ENCODE assay signal across 8 mouse cellular contexts in genomic region chr2:76406151-76406936, GRCm38 (mm10). TPM values are rescaled to one million over a fixed set of nuclear protein-coding genes. Genes with fewer than 3 reads are reported as not detected.
DNase-seq lines count a peak whose midpoint lies in the region; ATAC-seq lines count a peak whose summit lies in the region.

TSS of gene Osbpl6 (plus strand) at chr2:76406508.

- DNase-seq in layer of hippocampus, adult 11-12 months (ENCODE audit: low spot score) = peak; percentile 61
- no peak for DNase-seq in layer of hippocampus, adult 9-10 months (ENCODE audit: low spot score)
- DNase-seq in embryonic facial prominence, embryonic 11.5 days (ENCODE audit: low spot score) = peak; percentile 86
- DNase-seq in heart, adult 18-20 months = peak; percentile 72 to 78
- DNase-seq in kidney, adult 18-20 months = peak; percentile 85
- DNase-seq in limb, embryonic 11.5 days (ENCODE audit: low spot score) = peak; percentile 80
- DNase-seq in splenic B cell, adult 2 months (ENCODE audit: low read depth, low spot score) = peak; percentile 7

- under 1% methylated on average over 74 of the region's 89 CpGs for WGBS in embryonic facial prominence, embryonic 11.5 days
- under 1% methylated on average over 57 of the region's 89 CpGs for WGBS in limb, embryonic 11.5 days
- under 1% methylated on average over 78 of the region's 89 CpGs for WGBS in midbrain, embryonic 12.5 days

- H3K4me3 ChIP-seq in embryonic facial prominence, embryonic 11.5 days (ENCODE audit: low read depth, low read length) = peak within 1 kb of the TSS; percentile 83
- peak within 1 kb of the TSS; percentile 89 for H3K4me3 ChIP-seq in limb, embryonic 11.5 days (ENCODE audit: low read depth, low read length)
- H3K4me3 ChIP-seq in midbrain, embryonic 12.5 days = peak within 1 kb of the TSS; percentile 82

- H3K4me2 ChIP-seq in embryonic facial prominence, embryonic 11.5 days (ENCODE audit: low read depth, low read length) = peak within 1 kb of the TSS; percentile 87
- peak within 1 kb of the TSS; percentile 87 for H3K4me2 ChIP-seq in limb, embryonic 11.5 days (ENCODE audit: low read depth, severe bottlenecking)
- H3K4me2 ChIP-seq in midbrain, embryonic 12.5 days (replicated peaks) = peak within 1 kb of the TSS; percentile 83

- H3K4me1 ChIP-seq in embryonic facial prominence, embryonic 11.5 days (ENCODE audit: control insufficient read depth, insufficient read depth, low read length) = no peaks in the 10 kb centered on the region
- no peaks in the 10 kb centered on the region for H3K4me1 ChIP-seq in limb, embryonic 11.5 days (ENCODE audit: control insufficient read depth, insufficient read depth, low read length)
- peaks cover 4% of the 10 kb centered on the region; the same call in 1 of the 2 replicates for H3K4me1 ChIP-seq in midbrain, embryonic 12.5 days

- H3K27me3 ChIP-seq in embryonic facial prominence, embryonic 11.5 days (ENCODE audit: control insufficient read depth, insufficient read depth, low read length) = 0 out of 2 replicates have a peak, but pooled peaks cover 2% of the 10 kb centered on the region
- H3K27me3 ChIP-seq in limb, embryonic 11.5 days (ENCODE audit: control insufficient read depth, insufficient read depth, low read length) = no peaks in the 10 kb centered on the region
- peaks cover 35% of the 10 kb centered on the region for H3K27me3 ChIP-seq in midbrain, embryonic 12.5 days
- no peaks in the 10 kb centered on the region for H3K27me3 ChIP-seq in splenic B cell, adult 2 months (ENCODE audit: control insufficient read depth, insufficient read depth, low read length, poor library complexity, severe bottlenecking)

- ATAC-seq in embryonic facial prominence, embryonic 11.5 days (replicated peaks; ENCODE audit: insufficient number of reproducible peaks, low FRiP score, low TSS enrichment, low read depth) = peak; percentile 92
- peak; percentile 76 for ATAC-seq in limb, embryonic 11.5 days (ENCODE audit: insufficient number of reproducible peaks, low FRiP score, low TSS enrichment, low read depth)
- ATAC-seq in midbrain, embryonic 12.5 days (ENCODE audit: low FRiP score, low read depth) = peak; percentile 93

- peak within 1 kb of the TSS; percentile 52; the same call in 1 of the 2 replicates for H3K27ac ChIP-seq in embryonic facial prominence, embryonic 11.5 days (replicated peaks; ENCODE audit: low read depth, low read length)
- H3K27ac ChIP-seq in limb, embryonic 11.5 days (replicated peaks; ENCODE audit: low read depth, low read length) = peak within 1 kb of the TSS; percentile 42; the same call in 1 of the 2 replicates
- peak within 1 kb of the TSS; percentile 83 for H3K27ac ChIP-seq in midbrain, embryonic 12.5 days (replicated peaks)

- H3K9me3 ChIP-seq in embryonic facial prominence, embryonic 11.5 days (replicated peaks; ENCODE audit: control insufficient read depth, low read length) = no peaks in the 10 kb centered on the region
- no peaks in the 10 kb centered on the region for H3K9me3 ChIP-seq in limb, embryonic 11.5 days (ENCODE audit: control insufficient read depth, low read length)
- H3K9me3 ChIP-seq in midbrain, embryonic 12.5 days = no peaks in the 10 kb centered on the region

- H3K36me3 ChIP-seq in embryonic facial prominence, embryonic 11.5 days (replicated peaks; ENCODE audit: control insufficient read depth, insufficient read depth, low read depth, low read length) = no peaks in the 10 kb centered on the region
- H3K36me3 ChIP-seq in limb, embryonic 11.5 days (ENCODE audit: control insufficient read depth, insufficient read depth, low read length) = no peaks in the 10 kb centered on the region
- no peaks in the 10 kb centered on the region for H3K36me3 ChIP-seq in midbrain, embryonic 12.5 days
- H3K36me3 ChIP-seq in splenic B cell, adult 2 months (ENCODE audit: control insufficient read depth, insufficient read depth, low read length, poor library complexity, severe bottlenecking) = no peaks in the 10 kb centered on the region

- peak within 1 kb of the TSS; percentile 81 for H3K9ac ChIP-seq in embryonic facial prominence, embryonic 11.5 days (replicated peaks; ENCODE audit: low read length)
- peak within 1 kb of the TSS; percentile 79 for H3K9ac ChIP-seq in limb, embryonic 11.5 days (ENCODE audit: low read length)
- H3K9ac ChIP-seq in midbrain, embryonic 12.5 days (replicated peaks) = peak within 1 kb of the TSS; percentile 85

RNA-seq across cellular contexts. Expression of gene Osbpl6, which starts in this region (rescaled TPM):
- 10.7 and 11.8 TPM in 2 replicates for polyA plus RNA-seq in embryonic facial prominence, embryonic 11.5 days (2014; fragmentation: Nextera tagmentation; extraction: Ambion mirVana)
- 10 to 100 TPM; 15.5 to 16.8 TPM for total RNA-seq in heart, adult 18-20 months (2021)
- polyA plus RNA-seq in limb, embryonic 11.5 days (2014; fragmentation: Nextera tagmentation; extraction: Ambion mirVana) = 15.3 and 16.2 TPM in 2 replicates
- 16.0 and 17.1 TPM in 2 replicates for polyA plus RNA-seq in midbrain, embryonic 12.5 days (2016; fragmentation: Nextera tagmentation; extraction: Ambion mirVana)
